Mouse (Mus musculus) stomach, postnatal 0 days (tissue): Measurements from ENCODE around the gene Zdbf2.

Experiments
- CTCF ChIP-seq: IDR thresholded peaks from 2 replicates; pipeline ENCODE4 v1.5.1; 2016; ENCODE audit warnings: antibody characterized with exemption, low read depth, mild to moderate bottlenecking, moderate library complexity
- EP300 ChIP-seq: optimal IDR thresholded peaks from 2 replicates; pipeline ENCODE3; 2016; ENCODE audit warnings: antibody characterized with exemption

GRCm38 (mm10) chr1:63309661-63310060, 36.6 kb downstream of the Zdbf2 start:
- TF ChIP-seq EP300: no peak
- TF ChIP-seq CTCF: no peak
